Mouse (Mus musculus) MEL (cell line): Measurements from ENCODE around the gene Ikzf3. TPM values are rescaled to one million over a fixed set of nuclear protein-coding genes. Genes with fewer than 3 reads are reported as not detected.

Experiments used
- DNase-seq: peaks from one replicate; pipeline ENCODE4 v3.0.0; 2011; ENCODE audit warnings: low read depth, low spot score
- H3K27ac ChIP-seq: 2 replicates; pipeline ENCODE4 v1.5.1; 2012; ENCODE audit warnings: low read depth, mild to moderate bottlenecking, control low read depth, low read length, moderate library complexity; ENCODE audit not compliant: control insufficient read depth
- H3K27me3 ChIP-seq, 2 experiments: fragments of 150-350 bp in 1 of 2; sonication (generic) in 1 of 2; 2 replicates each; pipeline ENCODE4 v1.6.1; 2012; ENCODE audit warnings: low read length in 2 of 2, mild to moderate bottlenecking in 2 of 2, improper control_type of control experiment in 1 of 2, moderate library complexity in 1 of 2; ENCODE audit not compliant: insufficient read depth in 2 of 2, control insufficient read depth in 1 of 2
- H3K36me3 ChIP-seq, 2 experiments: 2 replicates each; pipeline ENCODE4 v1.6.1; 2012 to 2014; ENCODE audit warnings: low read length in 2 of 2, improper control_type of control experiment in 1 of 2, inconsistent platforms in 1 of 2, mild to moderate bottlenecking in 1 of 2; ENCODE audit not compliant: insufficient read depth in 2 of 2, control insufficient read depth in 1 of 2
- H3K4me1 ChIP-seq, 2 experiments: fragments of 150-350 bp in 1 of 2; sonication (generic) in 1 of 2; 2 replicates each; pipeline ENCODE4 v1.6.1; 2012; ENCODE audit warnings: low read length in 2 of 2, improper control_type of control experiment in 1 of 2, mild to moderate bottlenecking in 1 of 2; ENCODE audit not compliant: insufficient read depth in 2 of 2, control insufficient read depth in 1 of 2
- H3K4me3 ChIP-seq, 2 experiments: fragments of 150-350 bp in 1 of 2; sonication (generic) in 1 of 2; 2 replicates each; pipeline ENCODE4 v1.5.1; 2012; ENCODE audit warnings: low read depth in 2 of 2, low read length in 2 of 2, mild to moderate bottlenecking in 2 of 2, moderate library complexity in 2 of 2, control low read depth in 1 of 2, improper control_type of control experiment in 1 of 2; ENCODE audit not compliant: control insufficient read depth in 1 of 2, insufficient read depth in 1 of 2
- H3K79me2 ChIP-seq: 2 replicates; pipeline ENCODE4 v1.6.1; 2012; ENCODE audit warnings: mild to moderate bottlenecking, low read length, moderate library complexity; ENCODE audit not compliant: control insufficient read depth, poor library complexity, insufficient read depth
- H3K9ac ChIP-seq: 2 replicates; pipeline ENCODE4 v1.6.1; 2012; ENCODE audit warnings: low read depth, mild to moderate bottlenecking, control low read depth, low read length, moderate library complexity; ENCODE audit not compliant: control insufficient read depth, poor library complexity, severe bottlenecking
- H3K9me3 ChIP-seq: fragments of 150-350 bp; sonication (generic); replicated peaks from 2 replicates; pipeline ENCODE4 v1.6.1; 2012; ENCODE audit warnings: mild to moderate bottlenecking, low read length, improper control_type of control experiment, moderate library complexity; ENCODE audit not compliant: insufficient read depth
- BHLHE40 ChIP-seq: IDR thresholded peaks from 2 replicates; pipeline ENCODE4 v1.6.1; 2012; ENCODE audit warnings: low read depth, mild to moderate bottlenecking, inconsistent platforms, low read length, improper control_type of control experiment, borderline replicate concordance
- CHD2 ChIP-seq: IDR thresholded peaks from 2 replicates; pipeline ENCODE4 v1.6.1; 2011; ENCODE audit warnings: low read length, improper control_type of control experiment
- CTCF ChIP-seq, 3 experiments: IDR thresholded peaks in 2 of 3; conservative IDR thresholded peaks in 1 of 3; 2 replicates each; pipeline ENCODE4 v1.5.1; 2011 to 2012; ENCODE audit warnings: low read length in 3 of 3, low read depth in 2 of 3, mild to moderate bottlenecking in 2 of 3, improper control_type of control experiment in 1 of 3, inconsistent platforms in 1 of 3, mixed read lengths in 1 of 3, moderate library complexity in 1 of 3; ENCODE audit not compliant: control insufficient read depth in 1 of 3, insufficient read depth in 1 of 3, poor library complexity in 1 of 3, severe bottlenecking in 1 of 3
- E2F4 ChIP-seq: IDR thresholded peaks from 2 replicates; pipeline ENCODE4 v1.6.1; 2011; ENCODE audit warnings: low read depth, low read length, improper control_type of control experiment, borderline replicate concordance
- ELF1 ChIP-seq: IDR thresholded peaks from 2 replicates; pipeline ENCODE4 v1.6.1; 2014; ENCODE audit warnings: low read depth, mild to moderate bottlenecking, inconsistent platforms, low read length, improper control_type of control experiment, moderate library complexity
- ETS1 ChIP-seq: IDR thresholded peaks from 2 replicates; pipeline ENCODE4 v1.6.1; 2012; ENCODE audit warnings: low read depth, mild to moderate bottlenecking, inconsistent platforms, low read length, improper control_type of control experiment, moderate library complexity
- GABPA ChIP-seq: IDR thresholded peaks from 2 replicates; pipeline ENCODE4 v1.6.1; 2012; ENCODE audit warnings: low read depth, mild to moderate bottlenecking, inconsistent platforms, low read length, improper control_type of control experiment, moderate library complexity
- GATA1 ChIP-seq: IDR thresholded peaks from 2 replicates; pipeline ENCODE4 v1.6.1; 2011; ENCODE audit warnings: low read depth, low read length, improper control_type of control experiment
- HCFC1 ChIP-seq: IDR thresholded peaks from 2 replicates; pipeline ENCODE4 v1.6.1; 2012; ENCODE audit warnings: low read depth, mild to moderate bottlenecking, inconsistent platforms, low read length, improper control_type of control experiment, moderate library complexity
- JUND ChIP-seq: IDR thresholded peaks from 2 replicates; pipeline ENCODE4 v1.6.1; 2011; ENCODE audit warnings: low read depth, mild to moderate bottlenecking, improper control_type of control experiment, low read length
- MAX ChIP-seq: IDR thresholded peaks from 2 replicates; pipeline ENCODE4 v1.6.1; 2011; ENCODE audit warnings: low read length, improper control_type of control experiment
- MEF2A ChIP-seq: IDR thresholded peaks from 2 replicates; pipeline ENCODE4 v1.6.1; 2014; ENCODE audit warnings: low read depth, mild to moderate bottlenecking, inconsistent platforms, low read length, improper control_type of control experiment; ENCODE audit not compliant: poor library complexity, insufficient replicate concordance, severe bottlenecking; ENCODE audit errors: extremely low read depth
- MYB ChIP-seq: IDR thresholded peaks from 2 replicates; pipeline ENCODE4 v1.6.1; 2011; ENCODE audit warnings: mild to moderate bottlenecking, low read depth, low read length, improper control_type of control experiment
- NELFE ChIP-seq: IDR thresholded peaks from 2 replicates; pipeline ENCODE4 v1.6.1; 2011; ENCODE audit warnings: low read depth, low read length, improper control_type of control experiment
- NRF1 ChIP-seq: IDR thresholded peaks from 2 replicates; pipeline ENCODE4 v1.6.1; 2014; ENCODE audit warnings: low read depth, mild to moderate bottlenecking, inconsistent platforms, low read length, improper control_type of control experiment, moderate library complexity; ENCODE audit not compliant: poor library complexity, insufficient read depth, severe bottlenecking
- POLR2A ChIP-seq, 2 experiments: IDR thresholded peaks; 2 replicates each; pipeline ENCODE4 v1.6.1; 2011 to 2012; ENCODE audit warnings: low read length in 2 of 2, mild to moderate bottlenecking in 2 of 2, control low read depth in 1 of 2, improper control_type of control experiment in 1 of 2, low read depth in 1 of 2, moderate library complexity in 1 of 2; ENCODE audit not compliant: control insufficient read depth in 1 of 2, insufficient read depth in 1 of 2, poor library complexity in 1 of 2
- POLR2AphosphoS2 ChIP-seq: IDR thresholded peaks from 2 replicates; pipeline ENCODE4 v1.6.1; 2011; ENCODE audit warnings: low read length, improper control_type of control experiment
- POLR2AphosphoS5 ChIP-seq: IDR thresholded peaks from 2 replicates; pipeline ENCODE4 v1.6.1; 2012; ENCODE audit warnings: low read depth, borderline replicate concordance, mild to moderate bottlenecking, inconsistent platforms, low read length, moderate library complexity, mixed read lengths
- RCOR1 ChIP-seq: IDR thresholded peaks from 2 replicates; pipeline ENCODE4 v1.6.1; 2012; ENCODE audit warnings: low read depth, mild to moderate bottlenecking, inconsistent platforms, low read length, improper control_type of control experiment
- SIN3A ChIP-seq: IDR thresholded peaks from 2 replicates; pipeline ENCODE4 v1.6.1; 2012; ENCODE audit warnings: low read length, improper control_type of control experiment, inconsistent platforms
- TBP ChIP-seq: IDR thresholded peaks from 2 replicates; pipeline ENCODE4 v1.8.0; 2011; ENCODE audit warnings: low read depth, low read length, improper control_type of control experiment
- UBTF ChIP-seq: IDR thresholded peaks from 2 replicates; pipeline ENCODE4 v1.6.1; 2012; ENCODE audit warnings: low read depth, mild to moderate bottlenecking, inconsistent platforms, low read length, improper control_type of control experiment, moderate library complexity, borderline replicate concordance; ENCODE audit not compliant: insufficient read depth
- USF1 ChIP-seq: IDR thresholded peaks from 2 replicates; pipeline ENCODE4 v1.6.1; 2014; ENCODE audit warnings: low read depth, mild to moderate bottlenecking, inconsistent platforms, low read length, improper control_type of control experiment, moderate library complexity
- ZC3H11A ChIP-seq: IDR thresholded peaks from 2 replicates; pipeline ENCODE4 v1.6.1; 2012; ENCODE audit warnings: low read depth, mild to moderate bottlenecking, inconsistent platforms, low read length, improper control_type of control experiment
- ZMIZ1 ChIP-seq: IDR thresholded peaks from 2 replicates; pipeline ENCODE4 v1.6.1; 2012; ENCODE audit warnings: low read depth, mild to moderate bottlenecking, inconsistent platforms, low read length, improper control_type of control experiment, moderate library complexity
- ZNF384 ChIP-seq: IDR thresholded peaks from 2 replicates; pipeline ENCODE4 v1.6.1; 2012; ENCODE audit warnings: low read depth, mild to moderate bottlenecking, inconsistent platforms, low read length, improper control_type of control experiment
- polyA plus RNA-seq, 2 experiments: library from polyadenylated mRNA; stranded (reverse) in 1 of 2; unstranded in 1 of 2; fragments of >175 nt in 1 of 2; fragments of >200 nt in 1 of 2; gene quantifications; 2 replicates each; pipeline versions ENCODE4 v1.2.1 to v1.2.4; 2012; ENCODE audit warnings: low replicate concordance in 2 of 2, low read depth in 1 of 2; ENCODE audit not compliant: insufficient read length in 2 of 2, insufficient read depth in 1 of 2, missing spikeins in 1 of 2
- total RNA-seq: library from RNA; depleted of rRNA; stranded (reverse); fragments of 300-350 nt; gene quantifications from 2 replicates; pipeline ENCODE4 v1.2.3, GENCODE M21; 2012

The Ikzf3 gene
- total and polyA plus RNA-seq, 3 experiments: 0.12 TPM; not detected in 2

DNA sequence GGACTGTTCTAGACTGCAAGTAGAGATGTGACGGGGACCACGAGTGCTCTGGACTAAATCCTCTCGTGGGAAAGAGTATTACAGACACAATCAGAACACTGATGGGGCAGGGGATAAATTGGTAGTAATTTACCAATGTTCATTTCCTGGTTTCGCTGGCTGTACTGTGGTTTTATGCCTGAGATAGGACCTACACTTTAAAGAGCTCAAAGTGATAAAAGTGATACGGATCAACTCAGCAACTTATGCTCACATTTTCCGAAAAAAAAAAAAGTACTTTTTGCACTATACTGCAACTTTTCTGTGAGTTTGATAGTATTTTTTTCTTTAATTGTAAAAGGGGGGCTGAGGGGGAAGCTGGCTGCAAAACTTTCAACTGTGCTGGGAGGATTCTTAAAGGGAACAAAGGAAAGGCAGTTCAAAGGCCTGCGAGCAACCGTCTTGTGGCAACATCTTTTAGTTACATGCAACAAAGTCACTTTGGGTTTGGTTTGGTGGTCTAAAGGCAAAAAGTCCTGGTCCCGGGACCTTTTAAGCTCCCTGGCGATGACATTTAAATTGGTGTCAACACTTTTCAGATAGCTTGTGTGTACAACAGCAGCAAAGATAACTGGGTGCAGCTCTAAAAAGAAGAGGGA lies 18.9 kb downstream of the Ikzf3 start:
- Histone ChIP-seq H3K27me3 (peaks cover 47 to 85% of the 10 kb centered on the region in 2 experiments), H3K79me2 (no peaks in the 10 kb centered on the region), H3K9ac (no peak overlapping the region), H3K36me3 (no peaks in the 10 kb centered on the region), H3K4me1 (no peaks in the 10 kb centered on the region), H3K27ac (no peak overlapping the region), H3K9me3 (no peaks in the 10 kb centered on the region), H3K4me3 (no peak overlapping the region)
- DNase-seq: no peak
- TF ChIP-seq ELF1 (no peak), GATA1 (no peak), ZC3H11A (no peak), ETS1 (no peak), POLR2AphosphoS2 (no peak), POLR2AphosphoS5 (no peak), E2F4 (no peak), GABPA (no peak), USF1 (no peak), BHLHE40 (no peak), JUND (no peak), NELFE (no peak), NRF1 (no peak), MAX (no peak), CHD2 (no peak), RCOR1 (no peak), TBP (no peak)

DNA sequence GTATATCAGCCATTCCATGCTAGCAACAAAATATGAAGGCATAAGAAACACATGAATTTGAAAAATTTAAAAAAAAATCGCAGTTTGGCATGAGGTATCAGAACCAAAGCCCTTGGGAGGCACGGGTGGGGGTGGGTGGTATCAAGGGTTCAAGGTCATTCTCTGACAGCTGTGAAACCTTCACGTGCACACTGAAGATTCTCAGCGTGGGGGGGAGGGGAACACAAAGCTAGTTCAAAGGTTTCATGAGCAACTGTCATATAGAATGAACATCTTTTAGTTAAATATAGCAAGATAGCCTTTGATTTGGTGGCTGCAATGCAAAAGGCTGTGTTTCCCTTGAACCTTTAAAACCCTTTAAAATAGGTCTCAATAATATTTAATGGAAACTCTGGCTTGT lies 20.7 kb downstream of the Ikzf3 start:
- no peaks in the 10 kb centered on the region for H3K79me2 ChIP-seq
- no peak for TF ChIP-seq CTCF (IDR thresholded peaks at IDR 0.05 in 2 of 3, conservative IDR thresholded peaks at IDR 0.05 in 1 of 3; ENCODE audit: control insufficient read depth in 1 of 3, insufficient read depth in 1 of 3, low read depth in 2 of 3, low read length in 3 of 3, poor library complexity in 1 of 3, severe bottlenecking in 1 of 3)
- no peak for TF ChIP-seq SIN3A
- TF ChIP-seq POLR2AphosphoS5: no peak
- no peak for TF ChIP-seq ZC3H11A
- no peak for TF ChIP-seq UBTF
- TF ChIP-seq POLR2A (IDR thresholded peaks at IDR 0.05; ENCODE audit: control insufficient read depth in 1 of 2, insufficient read depth in 1 of 2, low read depth in 1 of 2, low read length in 2 of 2, poor library complexity in 1 of 2): no peak
- no peak for TF ChIP-seq HCFC1
- no peak for TF ChIP-seq MEF2A
- no peak for TF ChIP-seq ZNF384
- no peak for TF ChIP-seq ZMIZ1
- no peak for TF ChIP-seq ELF1
- TF ChIP-seq MYB: no peak
- no peak for DNase-seq
- H3K9ac ChIP-seq: no peak overlapping the region
- H3K9me3 ChIP-seq: no peaks in the 10 kb centered on the region
- no peaks in the 10 kb centered on the region for H3K36me3 ChIP-seq
- no peak overlapping the region for H3K4me3 ChIP-seq
- H3K27me3 ChIP-seq: peaks cover 53 to 91% of the 10 kb centered on the region in 2 experiments
- no peak overlapping the region for H3K27ac ChIP-seq
- no peaks in the 10 kb centered on the region for H3K4me1 ChIP-seq
